Mouse (Mus musculus) stomach, postnatal 0 days (tissue): ENCODE measurements around the gene Rcsd1.

Source experiments
- CTCF ChIP-seq: IDR thresholded peaks from 2 replicates; pipeline ENCODE4 v1.5.1; 2016; ENCODE audit warnings: antibody characterized with exemption, low read depth, mild to moderate bottlenecking, moderate library complexity
- EP300 ChIP-seq: optimal IDR thresholded peaks from 2 replicates; pipeline ENCODE3; 2016; ENCODE audit warnings: antibody characterized with exemption

DNA sequence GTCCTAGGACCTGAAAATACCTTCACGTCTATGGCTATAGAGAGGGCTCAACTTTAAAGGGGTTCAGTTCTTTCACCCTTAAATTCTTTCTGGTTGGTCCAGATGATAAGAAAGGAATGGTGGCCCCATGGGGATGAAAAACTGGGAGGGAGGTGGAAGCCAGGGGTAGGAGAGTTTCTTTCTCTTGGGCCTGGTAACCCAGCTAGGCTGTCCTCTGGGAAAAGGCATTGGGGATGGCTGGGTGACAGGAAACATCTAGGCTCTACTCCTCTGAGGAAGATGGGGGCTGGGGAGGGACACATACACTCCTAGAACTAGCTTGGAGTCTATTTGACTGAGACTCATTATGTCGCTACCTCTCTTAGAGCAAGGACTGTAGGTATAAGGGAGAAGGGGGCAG is 21.7 kb downstream of the Rcsd1 start:
- TF ChIP-seq EP300 (no peak), CTCF (no peak)
